Mouse (Mus musculus): Measurements from ENCODE around the gene Dock10.

The Dock10 gene

DNA sequence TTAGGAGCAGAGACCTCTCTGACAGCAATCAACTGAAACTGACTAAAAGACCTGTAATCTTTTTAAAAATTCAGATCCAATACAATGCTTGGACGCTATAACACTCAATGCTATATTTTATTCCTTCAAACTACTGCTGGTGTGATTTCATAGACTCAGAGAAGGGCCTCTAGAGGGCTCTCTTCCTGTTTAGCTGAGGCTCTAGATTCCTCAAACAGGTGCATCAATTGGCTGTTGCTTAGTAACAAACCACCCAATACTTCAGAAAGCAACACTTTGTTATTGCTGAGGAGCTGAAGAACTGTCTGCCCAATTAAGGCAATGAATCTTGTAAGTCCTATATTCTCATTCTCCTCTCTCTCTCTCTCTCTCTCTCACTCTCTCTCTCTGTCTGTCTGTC, 30.1 kb downstream of the Dock10 start:
- peak; percentile 58 to 69 for DNase-seq (ENCODE audit: low spot score in 2 of 2)

DNA sequence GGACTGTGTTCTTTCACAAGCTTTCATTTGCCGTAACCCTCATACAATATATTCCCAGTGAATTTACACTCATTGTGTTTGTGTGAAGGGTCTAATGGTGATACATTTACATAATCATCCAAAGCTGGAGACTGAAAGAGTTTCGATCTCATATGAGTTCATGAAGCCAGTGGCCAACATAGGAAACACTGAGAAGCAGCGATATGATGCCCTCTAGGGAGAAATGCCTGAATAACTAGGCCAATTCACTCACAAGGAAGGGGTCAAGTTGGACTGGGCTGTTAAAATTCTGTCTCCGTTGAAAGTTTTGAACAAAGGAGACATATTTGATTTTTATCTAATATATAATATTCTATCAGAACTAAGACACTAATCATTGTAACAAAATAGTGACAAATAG, 30.9 kb downstream of the Dock10 start:
- no peak for DNase-seq (ENCODE audit: low spot score in 2 of 2)

DNA sequence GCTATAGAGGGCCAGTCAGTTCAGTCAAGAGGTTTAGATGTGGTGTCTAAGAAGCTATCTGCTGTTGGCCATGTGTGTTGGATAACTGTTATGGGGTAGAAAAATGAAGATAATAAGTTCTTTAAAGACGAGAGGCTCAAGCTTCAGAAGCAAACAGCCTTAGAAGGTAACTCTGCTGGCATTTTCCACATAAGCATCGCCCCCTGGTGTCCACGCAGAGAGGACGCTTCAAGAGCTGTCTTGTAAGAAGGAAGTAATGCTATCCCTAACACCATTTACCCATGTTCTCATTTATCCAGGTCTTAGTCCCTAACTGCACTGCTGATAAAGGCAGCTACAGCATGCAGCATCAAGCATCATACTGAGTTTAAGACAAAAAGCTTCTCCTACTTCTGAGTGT, 35.7 kb downstream of the Dock10 start:
- peak; percentile 46 to 72 for DNase-seq (ENCODE audit: low spot score in 2 of 2)

DNA sequence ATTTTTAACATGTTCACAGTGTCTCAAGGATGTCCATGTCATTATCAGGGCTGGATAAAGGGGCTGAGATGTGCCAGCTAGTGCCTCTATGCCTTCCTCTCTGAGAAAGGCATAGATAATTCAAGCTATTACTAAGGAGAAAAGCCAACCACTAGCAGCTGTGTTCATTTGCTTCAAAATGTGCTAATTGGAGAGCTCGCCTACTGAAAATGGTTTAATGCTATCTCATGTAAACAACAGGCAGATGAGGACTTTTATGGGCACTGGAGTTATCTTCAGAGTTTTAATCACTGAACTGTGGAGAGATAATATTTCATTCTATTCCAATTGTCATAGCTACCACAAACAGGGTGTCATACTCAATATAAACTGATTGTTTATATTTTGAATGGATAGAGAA, 36.3 kb downstream of the Dock10 start:
- no peak for DNase-seq (ENCODE audit: low spot score in 2 of 2)

DNA sequence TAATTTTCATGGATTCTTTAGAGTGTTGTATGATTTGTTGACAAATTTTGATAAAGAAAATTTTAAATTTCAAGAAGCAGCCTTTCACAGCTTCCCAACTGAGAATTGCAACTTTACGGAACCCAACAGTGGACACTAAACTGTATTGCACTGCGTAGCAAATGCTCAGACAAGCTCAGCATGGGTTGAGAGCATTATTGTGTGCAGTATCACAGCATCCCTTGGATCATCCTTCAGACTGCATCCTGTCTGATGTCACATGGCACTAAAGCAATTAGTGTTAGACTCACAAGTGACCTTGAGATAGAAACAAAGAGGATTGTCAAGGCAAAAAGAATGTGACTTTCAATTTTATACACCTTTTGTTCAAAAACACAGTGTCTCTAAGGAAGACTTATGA, 37.1 kb downstream of the Dock10 start:
- no peak for DNase-seq (ENCODE audit: low spot score in 2 of 2)

DNA sequence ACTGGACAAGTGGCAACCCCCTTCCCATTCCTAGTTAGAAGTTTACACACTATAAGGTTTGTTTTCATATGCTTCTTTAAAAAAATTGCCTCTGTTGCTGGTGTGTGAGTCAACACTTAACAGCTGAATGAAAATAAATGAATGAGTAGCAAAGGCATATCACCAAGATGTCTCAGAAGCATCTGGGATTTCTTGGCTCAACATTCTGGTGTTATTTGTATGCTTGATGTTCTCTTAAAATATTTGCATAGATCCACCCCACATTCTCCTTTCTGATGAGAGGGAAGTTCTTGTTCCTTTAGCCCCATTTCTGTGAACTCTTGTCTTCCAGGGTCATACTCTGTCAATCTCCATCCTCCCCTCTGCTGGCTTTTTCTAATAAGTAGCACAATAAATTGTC, 38.2 kb downstream of the Dock10 start:
- DNase-seq (ENCODE audit: low spot score in 2 of 2), result no peak

DNA sequence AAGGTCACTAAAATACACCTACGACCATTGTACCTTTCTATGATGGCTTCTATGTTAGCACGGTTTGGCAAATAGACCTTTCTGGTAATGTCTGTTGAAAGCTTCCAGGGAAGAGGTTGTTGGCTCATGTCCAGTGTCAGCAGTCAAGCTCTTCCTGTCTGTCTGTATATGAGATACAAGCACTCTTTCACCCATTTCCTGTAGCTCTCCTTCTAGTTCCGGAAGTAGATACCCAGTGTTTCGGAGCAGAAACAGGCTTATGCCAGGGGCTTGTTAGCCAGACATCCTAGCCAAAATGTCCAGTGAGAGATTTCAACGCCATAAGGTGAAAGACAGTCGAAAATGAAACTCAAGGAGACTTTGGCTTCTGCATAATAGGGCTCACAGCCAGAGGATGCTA, 38.9 kb downstream of the Dock10 start:
- no peak for DNase-seq (ENCODE audit: low spot score in 2 of 2)

DNA sequence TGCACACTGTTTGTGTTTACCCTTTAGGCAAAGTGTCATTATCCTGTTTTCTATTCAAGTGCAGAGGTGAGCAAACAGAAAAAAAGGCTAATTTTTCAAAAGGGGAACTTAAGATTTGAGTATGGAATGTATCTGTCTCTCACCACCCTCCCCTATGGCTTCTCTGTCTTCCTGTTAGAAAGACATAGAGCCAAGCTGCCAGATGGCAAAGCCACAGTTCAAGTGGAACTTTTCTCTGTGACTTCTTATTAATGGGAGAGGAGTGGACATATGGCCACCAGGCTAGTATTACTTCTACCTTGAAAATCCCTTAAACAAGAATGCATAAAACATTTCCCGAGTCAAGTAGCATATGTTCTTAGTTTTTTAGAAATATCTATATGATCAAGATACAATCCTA, 39.7 kb downstream of the Dock10 start:
- DNase-seq (ENCODE audit: low spot score in 2 of 2), result no peak

DNA sequence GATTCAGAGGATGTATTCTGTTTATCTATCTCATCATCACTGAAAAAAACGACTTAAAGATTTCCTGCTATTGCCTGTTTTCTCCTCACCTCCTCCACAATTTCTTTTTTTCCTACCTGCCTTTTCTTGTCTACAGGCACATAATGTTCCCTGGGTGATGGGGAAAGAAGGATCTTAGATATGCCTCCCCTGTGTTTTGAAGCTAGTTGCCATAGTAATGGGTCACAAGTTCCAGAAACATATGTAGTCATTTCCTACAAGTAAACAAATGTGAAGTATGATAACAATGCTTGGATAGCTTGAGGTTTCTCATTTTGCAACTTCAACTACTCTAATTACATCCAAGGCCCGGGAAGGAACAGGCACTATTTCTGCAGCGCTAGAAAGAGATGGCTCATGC, 42.4 kb downstream of the Dock10 start:
- no peak for DNase-seq (ENCODE audit: low spot score in 2 of 2)

DNA sequence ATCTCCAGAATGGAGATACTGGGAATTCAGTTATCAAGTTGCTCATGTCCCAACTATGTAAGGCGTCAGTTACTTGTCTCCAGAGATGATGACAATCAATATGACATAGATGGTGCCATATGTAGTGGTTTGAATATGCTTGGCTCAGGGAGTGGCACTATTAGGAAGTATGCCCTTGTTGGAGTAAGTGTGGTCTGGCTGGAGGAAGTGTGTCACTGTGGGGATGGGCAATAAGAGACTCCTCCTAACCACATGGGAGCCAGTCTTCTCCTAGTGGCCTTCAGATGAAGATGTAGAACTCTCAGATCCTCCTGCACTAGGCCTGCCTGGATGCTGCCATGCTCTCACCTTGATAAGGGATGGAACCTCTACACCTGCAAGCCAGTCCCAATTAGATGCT, 44.4 kb downstream of the Dock10 start:
- no peak for DNase-seq (ENCODE audit: low spot score in 2 of 2)

DNA sequence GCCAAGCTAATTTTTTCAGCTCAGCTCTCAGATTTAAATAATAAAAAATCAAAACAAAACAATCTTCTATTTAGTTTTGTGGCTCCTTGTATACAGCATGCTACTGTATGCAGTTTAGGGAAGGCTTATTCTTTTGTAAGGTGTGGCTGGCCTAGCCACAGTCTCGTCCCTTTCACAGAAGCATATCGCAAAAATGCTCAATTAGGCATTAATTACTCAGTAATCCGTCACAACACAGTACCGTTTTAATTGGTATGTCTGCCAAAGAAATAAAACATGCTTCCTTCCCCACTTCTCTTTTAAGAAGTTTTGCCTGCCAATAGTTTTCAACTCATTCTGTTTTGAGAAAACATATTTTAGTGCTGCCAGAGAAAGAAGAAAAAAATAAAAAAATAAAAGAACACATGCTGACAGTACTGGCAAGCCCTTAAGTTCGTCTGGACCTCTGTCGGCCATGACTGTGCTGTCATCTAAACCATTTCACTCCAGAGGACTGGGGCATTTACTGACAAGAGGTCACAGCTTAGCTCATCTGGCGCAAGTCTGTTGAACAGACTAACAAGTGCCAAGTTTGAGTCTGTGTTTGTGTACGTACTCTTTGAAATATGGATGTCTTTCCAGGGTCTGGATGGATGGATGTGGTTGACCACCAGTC, 47.6 kb downstream of the Dock10 start:
- no peak for DNase-seq (ENCODE audit: low spot score in 2 of 2)

DNA sequence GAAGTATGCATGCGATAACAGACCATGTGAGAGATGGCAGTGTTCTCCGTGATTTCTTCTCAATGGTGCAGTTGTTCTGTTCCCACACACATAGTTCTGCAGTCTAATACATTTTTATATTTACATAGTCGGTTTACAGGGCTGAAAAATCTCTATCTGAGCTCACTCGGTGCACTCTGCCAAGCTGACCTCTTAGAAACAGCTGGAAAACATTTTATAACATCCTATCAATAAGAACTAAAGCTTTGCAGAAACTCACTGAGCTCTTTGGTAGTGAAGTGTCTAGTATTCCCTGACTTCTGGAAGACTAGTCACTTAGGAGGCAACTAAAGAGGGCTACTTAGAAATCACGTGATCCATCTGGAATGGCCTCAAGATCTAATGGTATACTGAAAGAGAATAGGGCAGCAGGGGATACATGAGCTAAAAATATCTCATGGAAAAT, 48.2 kb downstream of the Dock10 start:
- no peak for DNase-seq (ENCODE audit: low spot score in 2 of 2)

DNA sequence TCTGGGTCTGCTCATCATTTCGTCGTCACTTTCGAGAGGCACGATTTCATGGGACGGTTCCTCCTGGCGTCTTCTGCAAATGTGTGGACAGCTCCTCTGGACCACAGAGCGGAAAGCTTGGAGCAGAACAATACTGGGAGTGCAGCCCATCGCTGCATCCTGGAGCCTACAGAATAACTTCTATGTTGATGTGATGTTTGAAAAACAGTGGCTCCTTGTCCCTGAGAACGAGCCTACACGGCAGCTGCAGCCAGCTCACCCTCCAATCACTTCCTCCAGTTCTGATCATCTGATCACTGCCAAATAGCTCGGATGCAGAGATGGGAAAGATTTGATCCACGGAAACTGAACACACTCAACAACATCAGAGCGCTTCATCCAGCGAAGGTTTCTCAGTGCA, 49.0 kb downstream of the Dock10 start:
- no peak for DNase-seq (ENCODE audit: low spot score in 2 of 2)

DNA sequence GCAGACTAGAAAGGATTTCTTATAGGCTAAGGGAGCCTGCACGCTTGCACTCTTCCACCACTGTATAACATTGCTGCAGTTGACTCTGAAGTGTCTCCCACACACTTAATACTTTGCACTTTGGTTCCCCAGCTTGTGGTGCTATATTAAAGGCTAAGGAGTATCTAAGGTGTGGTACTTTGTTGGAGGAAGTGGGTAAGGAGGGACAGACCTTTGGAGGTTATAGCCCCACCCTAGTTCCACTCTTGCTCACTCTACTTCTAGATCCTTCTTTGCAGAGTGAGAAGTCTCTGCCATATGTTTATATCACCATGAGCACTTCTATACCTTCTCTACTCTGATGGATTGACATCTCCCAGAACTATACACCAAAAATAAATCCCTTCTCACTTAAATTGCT, 55.0 kb downstream of the Dock10 start:
- no peak for DNase-seq (ENCODE audit: low spot score in 2 of 2)

DNA sequence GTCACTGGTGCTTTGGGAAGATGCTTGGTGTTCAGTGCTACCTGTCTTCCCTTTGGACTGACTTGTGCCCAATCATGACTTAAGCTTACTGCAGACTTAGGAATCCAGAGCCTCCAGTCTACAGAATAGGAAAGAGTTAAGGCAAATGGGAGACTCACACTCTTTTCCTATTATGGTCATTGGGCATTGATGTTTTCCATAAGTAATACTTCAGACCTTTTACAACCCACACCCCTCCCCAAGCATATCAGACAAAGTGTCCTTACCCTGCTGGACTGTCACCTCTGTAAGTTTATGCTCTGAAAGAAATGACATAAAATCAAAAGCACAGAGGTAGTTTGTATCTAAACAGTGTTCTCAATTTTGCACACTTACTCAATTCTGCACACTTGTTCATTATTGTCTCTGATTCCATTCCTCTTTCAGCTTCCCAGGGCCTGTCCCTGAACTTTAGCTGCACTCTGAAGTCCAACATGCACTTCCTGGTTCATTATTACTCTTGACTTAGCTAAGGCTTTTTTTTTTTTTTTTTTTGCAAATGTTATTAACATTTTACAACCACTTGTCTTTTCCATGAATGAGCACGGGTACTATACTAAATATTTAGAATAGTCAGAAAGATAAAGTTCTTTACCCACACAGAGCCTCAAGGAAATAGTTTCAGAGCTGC, 82.2 kb downstream of the Dock10 start:
- no peak for DNase-seq (ENCODE audit: low spot score in 2 of 2)

DNA sequence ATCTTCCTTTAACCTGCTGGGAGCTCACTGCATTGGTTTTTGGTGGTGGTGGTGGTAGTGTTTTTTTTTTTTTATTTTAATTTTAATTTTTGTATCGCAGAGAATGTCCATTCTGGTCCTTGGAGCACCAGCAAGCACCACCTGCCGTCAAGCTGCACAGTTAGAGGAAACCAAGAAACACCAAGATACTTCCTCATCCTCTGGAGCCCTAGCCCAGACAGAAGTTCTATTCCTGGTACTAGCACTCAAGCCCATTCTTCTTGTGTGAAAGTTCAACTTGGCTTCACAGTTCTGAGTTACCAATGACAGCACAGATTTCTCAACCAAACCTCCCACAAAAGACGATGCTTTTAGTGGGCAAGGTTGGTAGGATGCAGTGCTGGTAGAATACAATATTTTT, 86.6 kb downstream of the Dock10 start:
- DNase-seq (ENCODE audit: low spot score in 2 of 2), result no peak

DNA sequence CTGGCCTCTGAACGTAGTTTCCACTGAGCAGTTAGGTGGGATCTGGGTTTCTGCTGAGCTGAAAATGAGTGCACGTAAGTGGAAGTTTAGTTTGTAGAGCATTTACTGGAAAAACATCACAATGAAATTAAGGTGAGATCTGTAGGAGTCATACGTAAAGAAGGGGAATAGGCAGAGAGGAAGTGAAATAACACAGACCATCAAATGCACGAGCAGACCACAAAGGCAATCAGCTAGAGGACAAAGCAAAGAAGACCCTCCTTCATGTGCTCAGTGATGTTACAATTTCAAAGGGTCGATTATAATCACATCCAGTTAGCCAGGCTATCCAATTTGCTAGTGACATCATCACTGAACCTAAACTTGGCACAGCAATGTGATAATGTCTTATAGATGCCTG, 87.3 kb downstream of the Dock10 start:
- DNase-seq (ENCODE audit: low spot score in 2 of 2), result no peak

DNA sequence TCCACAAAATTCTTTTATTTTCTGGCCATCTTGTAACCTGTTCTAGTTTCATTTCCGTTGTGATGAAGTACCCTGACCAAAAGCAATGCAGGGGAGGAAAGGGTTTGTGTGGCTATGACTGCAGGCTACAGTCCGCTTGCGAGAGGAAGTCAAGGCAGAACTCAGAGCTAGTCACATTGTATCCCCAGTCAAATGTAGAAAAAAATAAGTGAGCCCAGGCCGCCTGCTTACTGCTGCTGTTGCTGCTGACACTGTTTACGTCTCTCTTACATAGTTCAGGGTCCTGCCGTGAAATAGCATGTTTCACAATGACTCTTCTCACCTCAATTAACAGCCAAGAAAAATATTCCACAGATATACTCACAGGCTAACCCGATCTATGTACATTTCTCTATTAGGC, 87.9 kb downstream of the Dock10 start:
- DNase-seq (ENCODE audit: low spot score in 2 of 2), result peak; percentile 27 to 47

DNA sequence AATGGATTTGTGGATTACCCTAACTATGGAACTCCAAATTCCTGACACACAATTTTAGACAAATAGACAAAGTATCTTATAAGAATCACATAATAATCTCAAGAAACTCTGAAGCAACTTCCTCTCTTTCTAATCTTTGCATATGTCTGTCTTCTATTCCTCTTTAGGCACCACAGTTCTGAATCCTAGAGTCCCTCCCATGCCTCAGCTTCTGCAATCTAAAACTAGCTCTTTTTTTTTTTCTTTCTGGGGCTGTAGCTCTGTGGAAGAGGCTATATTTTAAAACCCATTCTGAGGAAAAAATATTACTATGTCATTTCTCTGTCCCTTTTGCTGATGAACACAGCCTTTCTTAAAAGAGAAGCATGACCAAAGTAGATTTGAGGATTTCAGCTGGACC, 92.6 kb downstream of the Dock10 start:
- DNase-seq (ENCODE audit: low spot score in 2 of 2), result no peak

DNA sequence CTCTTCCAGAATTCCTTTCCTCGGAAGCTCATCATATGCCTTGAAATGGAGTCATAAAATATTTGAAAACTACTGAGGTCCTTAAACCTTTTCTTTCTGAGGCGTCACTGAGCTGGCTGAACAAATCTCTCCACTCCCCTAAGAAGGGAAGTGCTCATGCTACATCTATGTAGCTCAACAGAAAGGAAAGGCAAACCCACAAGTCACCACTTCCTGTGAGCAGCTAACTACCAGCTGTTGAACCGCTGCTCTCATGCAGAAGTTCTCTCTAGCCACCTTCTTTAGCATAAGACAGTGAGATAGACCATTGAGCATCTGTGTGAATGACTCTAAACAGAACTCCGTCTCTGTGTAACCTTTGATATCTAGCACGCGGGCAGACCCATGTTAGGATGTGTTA, 93.2 kb downstream of the Dock10 start:
- peak; percentile 76 to 79 for DNase-seq (ENCODE audit: low spot score in 2 of 2)

DNA sequence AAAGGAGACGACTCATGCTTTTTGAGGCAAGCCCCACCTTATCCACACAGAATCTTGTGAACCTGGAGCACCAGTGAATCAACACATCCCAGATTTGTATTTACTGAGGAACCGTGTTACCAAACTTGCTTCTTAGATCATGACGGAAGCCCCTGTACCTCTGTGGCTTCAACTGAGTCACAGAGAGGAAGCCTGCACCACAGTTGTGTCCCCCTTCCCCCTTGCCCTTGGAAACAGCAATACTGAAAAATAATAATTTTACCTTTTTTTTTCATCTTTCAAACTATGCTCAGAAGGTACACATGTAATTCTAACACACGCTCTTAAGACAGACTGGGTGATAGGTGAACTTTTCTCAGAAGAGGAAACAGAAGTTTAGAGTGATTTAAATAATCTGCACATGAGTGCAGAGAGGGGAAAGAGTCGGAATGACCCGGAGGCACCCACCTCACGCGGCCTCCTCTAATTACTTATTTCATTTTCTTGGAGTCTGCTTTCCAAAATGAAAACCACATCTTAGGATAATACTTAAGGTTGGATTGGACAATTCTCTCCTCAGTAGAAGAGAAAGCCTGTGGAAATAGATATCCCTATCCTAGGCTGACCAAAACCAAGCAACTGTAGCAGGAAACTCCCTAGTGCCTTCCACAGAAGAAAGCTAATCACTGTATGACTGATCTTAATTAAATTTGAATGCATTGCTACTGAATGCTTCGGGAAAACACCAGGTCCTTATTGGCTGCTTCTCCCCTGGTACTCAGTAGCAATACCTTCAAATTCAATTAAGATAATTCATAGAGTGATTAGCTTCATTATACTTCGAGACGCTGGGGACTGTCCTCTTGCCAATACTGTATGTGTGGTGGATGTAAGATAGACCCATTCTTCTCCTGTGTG, 96.6 kb downstream of the Dock10 start:
- peak in 1 of 2 experiments; percentile 17 for DNase-seq (ENCODE audit: low spot score in 2 of 2)

DNA sequence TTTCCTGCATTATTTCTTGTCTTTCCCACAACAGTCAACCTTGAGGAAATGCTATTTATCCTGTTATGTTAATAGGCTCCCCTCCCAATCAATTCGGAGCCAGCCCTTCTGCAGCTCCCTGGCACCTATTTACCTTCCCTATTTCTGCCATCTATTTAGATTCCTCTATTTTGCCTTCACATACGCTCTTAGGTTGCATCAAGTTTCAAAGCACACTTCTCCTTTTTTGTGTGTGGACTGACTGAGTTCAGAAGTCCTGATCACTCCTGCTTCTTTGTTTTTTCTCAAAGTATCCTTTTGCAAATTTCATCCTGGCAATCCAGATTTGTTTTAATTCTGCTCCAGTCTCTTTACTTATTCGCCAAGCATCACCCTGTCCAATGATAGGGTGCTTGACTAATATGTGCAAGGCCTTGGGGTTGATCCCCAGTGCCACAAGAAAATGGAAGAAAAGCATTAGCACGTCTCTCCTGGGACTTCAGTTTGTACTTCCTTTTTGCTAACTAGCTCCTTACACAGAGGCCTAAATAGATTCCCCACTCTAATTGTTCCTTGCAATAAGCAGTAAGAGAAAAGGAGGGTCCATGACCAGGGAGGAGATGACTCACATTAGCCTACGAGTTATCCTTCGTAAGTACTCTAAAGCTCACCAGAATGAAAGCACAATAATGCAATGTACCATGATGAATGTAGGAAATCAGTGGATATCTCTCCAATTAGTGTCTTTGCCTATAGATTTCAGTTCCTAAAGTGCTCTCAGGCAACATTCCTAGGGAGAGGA, 98.7 kb downstream of the Dock10 start:
- peak in 1 of 2 experiments; percentile 20 for DNase-seq (ENCODE audit: low spot score in 2 of 2)

All from natural killer cell, adult 2 months (primary cell).